Mouse (Mus musculus) heart, embryonic 11.5 days (tissue): Measurements from ENCODE around the gene Khdc3. TPM values are rescaled to one million over a fixed set of nuclear protein-coding genes. Genes with fewer than 3 reads are reported as not detected.
"Not testable (repeated sequence)": the region's sequence is repeated elsewhere in the genome, so short reads cannot be mapped to it uniquely, and the experiment has no call there.

Experiments
- ATAC-seq: fragments of 200-750 bp; cut with Nextera tagmentation; replicated peaks from 2 replicates; pipeline ENCODE4 v1.8.0; 2017; ENCODE audit warnings: moderate library complexity; ENCODE audit not compliant: insufficient number of reproducible peaks, low FRiP score, low TSS enrichment
- H3K27ac ChIP-seq: fragments of 300-500 bp; sonication (generic); 2 replicates; pipeline ENCODE4 v1.5.1; 2014; ENCODE audit warnings: mild to moderate bottlenecking, low read depth, low read length
- H3K27me3 ChIP-seq: fragments of 300-500 bp; sonication (generic); 2 replicates; pipeline ENCODE4 v1.6.1; 2014; ENCODE audit warnings: mild to moderate bottlenecking, low read length, mixed read lengths; ENCODE audit not compliant: control insufficient read depth, insufficient read depth
- H3K36me3 ChIP-seq: fragments of 300-500 bp; sonication (generic); 2 replicates; pipeline ENCODE4 v1.6.1; 2014; ENCODE audit warnings: mild to moderate bottlenecking, low read length, moderate library complexity, mixed read lengths; ENCODE audit not compliant: control insufficient read depth, insufficient read depth
- H3K4me1 ChIP-seq: fragments of 300-500 bp; sonication (generic); 2 replicates; pipeline ENCODE4 v1.6.1; 2014; ENCODE audit warnings: low read length; ENCODE audit not compliant: control insufficient read depth, insufficient read depth
- H3K4me2 ChIP-seq: fragments of 300-500 bp; sonication (generic); 2 replicates; pipeline ENCODE4 v1.6.1; 2014; ENCODE audit warnings: mild to moderate bottlenecking, moderate library complexity
- H3K4me3 ChIP-seq: fragments of 300-500 bp; sonication (generic); 2 replicates; pipeline ENCODE4 v1.5.1; 2014; ENCODE audit warnings: low read depth, low read length
- H3K9ac ChIP-seq: fragments of 300-500 bp; sonication (generic); 2 replicates; pipeline ENCODE4 v1.6.1; 2014; ENCODE audit warnings: mild to moderate bottlenecking, low read depth, low read length, moderate library complexity
- H3K9me3 ChIP-seq: fragments of 300-500 bp; sonication (generic); replicated peaks from 2 replicates; pipeline ENCODE4 v1.6.1; 2016; ENCODE audit warnings: low read length; ENCODE audit not compliant: control insufficient read depth
- WGBS: fragments of 180-500 bp; shearing (Covaris S2); extraction: QIAGEN DNeasy Blood & Tissue Kit; methylation state at CpG from one replicate; pipeline ENCODE4 v1.1.7; 2014; ENCODE audit not compliant: insufficient replicate concordance; 5-methylcytosine and 5-hydroxymethylcytosine counted together
- polyA plus RNA-seq: library from polyadenylated mRNA; unstranded; fragments of >200 nt; fragmentation: Nextera tagmentation; extraction: Ambion mirVana; gene quantifications from 2 replicates; pipeline ENCODE4 v1.2.1, GENCODE M21; 2014

Khdc3 gene
- polyA plus RNA-seq, 1 experiment from 2014 or later = not detected

GRCm38 (mm10) chr9:73105141-73105540, 3.5 kb downstream of the Khdc3 start:
- Histone ChIP-seq H3K9me3 (no peaks in the 10 kb centered on the region), H3K4me3 (no peak overlapping the region), H3K27me3 (peaks cover 38% of the 10 kb centered on the region), H3K36me3 (no peaks in the 10 kb centered on the region), H3K27ac (no peak overlapping the region), H3K4me2 (no peak overlapping the region), H3K9ac (no peak overlapping the region), H3K4me1 (0 out of 2 replicates have a peak, but pooled peaks cover 4% of the 10 kb centered on the region)
- no peak for ATAC-seq
- WGBS = 66% methylated on average over 1 of the region's 1 CpGs

- H3K9me3 ChIP-seq = no peaks in the 10 kb centered on the region
- H3K36me3 ChIP-seq = no peaks in the 10 kb centered on the region
- 0 out of 2 replicates have a peak, but pooled peaks cover 4% of the 10 kb centered on the region for H3K4me1 ChIP-seq
- H3K4me2 ChIP-seq = no peak overlapping the region
- no peak overlapping the region for H3K27ac ChIP-seq
- no peak overlapping the region for H3K9ac ChIP-seq
- no peak overlapping the region for H3K4me3 ChIP-seq
- H3K27me3 ChIP-seq = peaks cover 38% of the 10 kb centered on the region
- ATAC-seq = no peak
Observed at GRCm38 (mm10) chr9:73105771-73106170, 4.1 kb downstream of the Khdc3 start.

- peak within 1 kb of the TSS; percentile 87 for H3K4me2 ChIP-seq
Observed at GRCm38 (mm10) chr9:73112919-73113906, 11.6 kb downstream of the Khdc3 start, which contains the start of gene Rsl24d1. Gene Rsl24d1 (plus strand): TSS chr9:73113426.

GRCm38 (mm10) chr9:73116704-73117103, 15.1 kb downstream of the Khdc3 start:
- not testable (repeated sequence) for H3K4me1 ChIP-seq, H3K9ac ChIP-seq, H3K4me3 ChIP-seq, H3K27ac ChIP-seq, H3K4me2 ChIP-seq, H3K27me3 ChIP-seq, H3K9me3 ChIP-seq, ATAC-seq
- peaks cover 15% of the 10 kb centered on the region for H3K36me3 ChIP-seq
- 80% methylated on average over 6 of the region's 6 CpGs for WGBS

More at GRCm38 (mm10) chr9:73112919-73113906, 11.6 kb downstream of the Khdc3 start, which contains the start of gene Rsl24d1:
- Histone ChIP-seq H3K36me3 (peaks cover 11% of the 10 kb centered on the region), H3K27me3 (no peaks in the 10 kb centered on the region), H3K27ac (peak within 1 kb of the TSS; percentile 23), H3K4me1 (no peaks in the 10 kb centered on the region), H3K9ac (peak within 1 kb of the TSS; percentile 90), H3K4me3 (peak within 1 kb of the TSS; percentile 97), H3K9me3 (no peaks in the 10 kb centered on the region)
- WGBS = under 1% methylated on average over 64 of the region's 64 CpGs
- ATAC-seq = peak; percentile 85

GRCm38 (mm10) chr9:73118012-73118411, 16.4 kb downstream of the Khdc3 start:
- Histone ChIP-seq H3K4me3 (no peak overlapping the region), H3K9me3 (no peaks in the 10 kb centered on the region), H3K4me1 (no peaks in the 10 kb centered on the region), H3K27me3 (no peaks in the 10 kb centered on the region), H3K4me2 (no peak overlapping the region), H3K36me3 (peaks cover 18% of the 10 kb centered on the region), H3K9ac (no peak overlapping the region), H3K27ac (no peak overlapping the region)
- no peak for ATAC-seq
- 84% methylated on average over 4 of the region's 4 CpGs for WGBS

DNA sequence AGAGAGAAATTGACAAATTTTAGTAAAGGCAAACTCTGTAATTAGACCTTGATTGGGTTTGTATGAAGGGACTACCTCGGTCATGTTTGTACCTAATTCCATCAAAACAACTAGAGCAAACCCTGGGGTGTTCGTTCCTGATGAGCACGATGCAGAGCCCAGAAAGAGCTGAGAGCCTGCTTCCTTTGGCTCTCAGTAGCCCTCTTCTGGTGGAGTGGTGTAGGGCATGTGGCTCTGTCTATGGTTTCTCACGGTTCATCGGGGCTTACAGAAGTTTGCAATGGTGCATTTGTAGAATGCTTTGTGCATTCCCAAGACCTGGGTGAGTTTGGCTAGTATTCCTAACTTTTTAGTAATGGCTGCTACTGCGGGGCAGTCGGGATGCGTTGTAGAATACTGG, 20.1 kb downstream of the Khdc3 start:
- ATAC-seq = no peak
- peaks cover 27% of the 10 kb centered on the region for H3K36me3 ChIP-seq
- no peaks in the 10 kb centered on the region for H3K9me3 ChIP-seq
- H3K4me2 ChIP-seq = no peak overlapping the region
- no peaks in the 10 kb centered on the region for H3K4me1 ChIP-seq
- H3K27me3 ChIP-seq = no peaks in the 10 kb centered on the region
- H3K27ac ChIP-seq = no peak overlapping the region
- H3K4me3 ChIP-seq = no peak overlapping the region
- 77% methylated on average over 8 of the region's 8 CpGs for WGBS
- H3K9ac ChIP-seq = no peak overlapping the region

DNA sequence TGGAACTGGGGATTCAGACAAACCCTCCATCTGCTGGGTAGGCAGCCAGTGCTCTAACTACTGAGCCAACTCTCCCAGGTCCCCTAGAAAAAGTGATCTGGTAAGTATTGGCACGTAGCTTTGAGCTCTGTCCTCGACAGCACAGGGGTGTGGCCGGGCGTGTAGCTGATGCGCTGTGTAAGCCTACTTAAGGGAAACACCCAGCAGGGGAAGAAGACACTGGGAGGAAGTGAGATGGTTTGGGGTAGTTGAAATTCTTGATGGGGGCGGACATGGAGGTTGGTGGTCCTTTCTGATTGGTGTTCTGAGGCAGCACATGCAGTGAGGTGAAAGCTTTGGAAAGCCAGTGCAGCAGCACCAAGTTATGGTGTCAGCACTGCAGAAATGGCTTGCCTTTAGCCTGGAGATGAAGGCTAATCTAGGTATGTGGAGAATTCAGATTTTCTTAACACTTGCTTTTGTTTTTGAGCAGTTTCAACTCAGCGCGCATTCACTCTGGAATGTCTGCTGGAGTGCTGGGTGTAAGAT, 23.5 kb downstream of the Khdc3 start:
- Histone ChIP-seq H3K4me1 (no peaks in the 10 kb centered on the region), H3K27me3 (no peaks in the 10 kb centered on the region), H3K4me2 (no peak overlapping the region), H3K4me3 (no peak overlapping the region), H3K36me3 (peaks cover 23% of the 10 kb centered on the region), H3K9ac (no peak overlapping the region), H3K27ac (no peak overlapping the region), H3K9me3 (no peaks in the 10 kb centered on the region)
- 87% methylated on average over 8 of the region's 8 CpGs for WGBS
- ATAC-seq = no peak

GRCm38 (mm10) chr9:73127457-73127856, 25.8 kb downstream of the Khdc3 start:
- Histone ChIP-seq H3K27me3 (no peaks in the 10 kb centered on the region), H3K4me3 (no peak overlapping the region), H3K36me3 (peaks cover 20% of the 10 kb centered on the region), H3K27ac (no peak overlapping the region), H3K4me1 (no peaks in the 10 kb centered on the region), H3K4me2 (no peak overlapping the region), H3K9me3 (no peaks in the 10 kb centered on the region), H3K9ac (no peak overlapping the region)
- 83% methylated on average over 2 of the region's 2 CpGs for WGBS
- ATAC-seq = no peak
